Mouse (Mus musculus): ENCODE data around the gene Wdr5. TPM values are rescaled to one million over a fixed set of nuclear protein-coding genes. Genes with fewer than 3 reads are reported as not detected.
"Not testable (repeated sequence)": the region's sequence is repeated elsewhere in the genome, so short reads cannot be mapped to it uniquely, and the experiment has no call there.

Gene Wdr5
- polyA plus RNA-seq, 1 experiment from 2014 or later: 51.4 TPM

DNA sequence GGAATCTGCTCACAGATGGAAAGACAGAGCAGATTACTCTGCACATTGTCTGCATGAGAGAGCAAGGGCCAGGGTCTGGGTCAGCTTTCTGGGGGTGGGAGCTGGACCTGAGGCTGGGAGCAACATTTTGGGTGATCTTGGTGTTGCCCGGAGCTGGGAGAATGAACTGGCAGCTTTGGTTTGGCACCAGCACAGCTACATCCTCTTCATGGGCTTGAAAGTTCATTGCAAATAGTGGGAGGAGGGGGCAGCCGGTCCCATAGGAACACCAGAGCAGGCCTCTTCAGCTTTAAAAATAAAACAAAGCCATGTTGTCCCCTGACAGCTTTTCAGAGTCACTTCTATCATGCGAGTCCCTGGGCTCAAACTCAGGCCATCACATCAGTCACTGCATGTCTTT lies 26.3 kb downstream of the Wdr5 start:
- no peaks in the 10 kb centered on the region for H3K9me3 ChIP-seq (replicated peaks)
- 0 out of 2 replicates have a peak, but pooled peaks cover 14% of the 10 kb centered on the region for H3K36me3 ChIP-seq
- H3K9ac ChIP-seq: peak overlapping the region; percentile 55
- no peak for ATAC-seq (ENCODE audit: low FRiP score)
- H3K27me3 ChIP-seq: no peaks in the 10 kb centered on the region
- 87% methylated on average over 3 of the region's 3 CpGs for WGBS
- peaks cover 13% of the 10 kb centered on the region for H3K4me1 ChIP-seq
- peak overlapping the region; percentile 88 for H3K27ac ChIP-seq
- peak overlapping the region; percentile 45 for H3K4me3 ChIP-seq
- peak overlapping the region; percentile 75 for H3K4me2 ChIP-seq (replicated peaks)

DNA sequence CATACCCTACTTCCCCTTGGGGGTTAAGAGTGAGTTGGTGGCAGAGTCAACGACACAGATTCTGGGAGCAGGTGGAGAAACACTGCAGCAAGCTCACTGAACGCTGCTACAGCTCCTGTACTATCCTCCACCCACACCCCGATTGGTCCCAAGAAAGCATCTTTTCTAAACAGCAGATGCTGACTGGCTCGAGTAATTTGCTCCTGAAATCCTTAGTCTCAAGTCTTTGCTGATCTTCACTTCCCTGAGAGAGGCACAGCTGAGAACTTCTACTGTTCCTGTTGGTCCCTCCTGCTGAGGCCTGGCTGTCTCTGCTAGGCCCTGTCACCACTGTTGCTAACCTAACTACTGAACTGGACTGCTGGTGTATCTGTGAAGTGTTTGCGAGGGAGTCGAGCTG lies 29.7 kb downstream of the Wdr5 start:
- H3K4me2 ChIP-seq (replicated peaks): no peak overlapping the region
- H3K36me3 ChIP-seq: 0 out of 2 replicates have a peak, but pooled peaks cover 6% of the 10 kb centered on the region
- no peak overlapping the region for H3K27ac ChIP-seq
- H3K4me3 ChIP-seq: no peak overlapping the region
- 86% methylated on average over 6 of the region's 6 CpGs for WGBS
- no peak overlapping the region for H3K9ac ChIP-seq
- H3K9me3 ChIP-seq (replicated peaks): no peaks in the 10 kb centered on the region
- ATAC-seq (ENCODE audit: low FRiP score): no peak
- no peaks in the 10 kb centered on the region for H3K27me3 ChIP-seq
- H3K4me1 ChIP-seq: peaks cover 11% of the 10 kb centered on the region

DNA sequence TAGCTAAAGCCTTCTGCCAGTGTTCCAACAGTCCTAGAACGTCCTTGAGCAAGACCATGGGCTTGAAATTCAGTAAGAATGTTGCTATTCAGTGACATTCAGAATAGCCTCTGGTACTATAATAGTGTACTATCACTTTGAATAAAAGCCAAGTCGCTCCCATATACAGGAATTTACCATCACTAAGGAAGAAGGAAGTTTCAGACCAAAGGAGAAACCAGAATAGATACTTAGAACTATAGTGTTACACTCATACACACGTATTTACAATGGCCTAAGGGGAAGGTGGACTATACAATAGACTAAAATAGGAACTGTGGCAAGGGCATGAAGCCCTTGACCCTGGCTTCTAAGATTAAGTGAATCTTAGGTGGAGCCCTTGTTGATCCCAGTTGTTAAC lies 30.6 kb downstream of the Wdr5 start:
- H3K4me2 ChIP-seq (replicated peaks); H3K4me1 ChIP-seq; H3K4me3 ChIP-seq; H3K27ac ChIP-seq; H3K27me3 ChIP-seq; ATAC-seq (ENCODE audit: low FRiP score); H3K9ac ChIP-seq; H3K9me3 ChIP-seq (replicated peaks); H3K36me3 ChIP-seq: not testable (repeated sequence)
- 84% methylated on average over 3 of the region's 3 CpGs for WGBS

DNA sequence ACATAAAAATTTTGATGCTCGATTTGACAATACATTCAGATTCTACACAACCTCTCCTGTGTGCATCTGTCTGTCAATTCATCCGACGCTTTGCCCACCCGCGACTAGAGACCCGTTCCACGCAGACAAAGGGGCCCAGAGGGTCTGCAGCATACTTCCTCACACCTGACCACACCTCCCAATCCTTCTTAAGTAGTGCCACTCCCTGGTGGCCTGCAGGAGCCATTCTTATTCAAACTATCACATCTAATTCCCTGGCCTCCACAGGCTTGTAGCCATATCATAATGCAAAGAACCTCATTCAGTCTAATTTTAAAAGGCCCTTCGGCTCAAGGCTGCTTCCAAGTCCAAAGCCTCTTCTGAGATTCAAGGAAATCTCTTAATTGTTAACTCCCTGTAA lies 31.1 kb downstream of the Wdr5 start:
- H3K27ac ChIP-seq; H3K4me1 ChIP-seq; H3K27me3 ChIP-seq; H3K4me2 ChIP-seq (replicated peaks); H3K9ac ChIP-seq; ATAC-seq (ENCODE audit: low FRiP score); H3K36me3 ChIP-seq; H3K4me3 ChIP-seq; H3K9me3 ChIP-seq (replicated peaks): not testable (repeated sequence)
- 95% methylated on average over 8 of the region's 8 CpGs for WGBS

DNA sequence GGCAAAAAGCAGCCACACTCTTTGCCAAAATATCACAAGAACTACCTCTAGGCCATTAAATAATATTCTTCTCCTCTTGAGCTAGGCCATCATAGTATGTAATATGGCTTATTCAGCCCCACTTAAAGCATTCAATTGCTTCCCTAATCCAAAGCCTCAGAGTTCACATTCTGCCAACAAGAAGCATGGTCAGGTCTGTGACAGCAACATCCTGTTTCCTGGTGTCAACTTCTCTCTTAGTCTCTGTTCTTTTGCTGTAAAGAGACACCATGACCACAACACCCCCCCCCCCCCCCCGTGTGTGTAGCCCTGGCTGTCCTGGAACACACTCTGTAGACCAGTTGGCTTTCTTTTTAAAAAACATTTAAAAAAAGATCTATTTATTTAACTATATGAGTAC lies 32.4 kb downstream of the Wdr5 start:
- 71% methylated on average over 1 of the region's 1 CpGs for WGBS

DNA sequence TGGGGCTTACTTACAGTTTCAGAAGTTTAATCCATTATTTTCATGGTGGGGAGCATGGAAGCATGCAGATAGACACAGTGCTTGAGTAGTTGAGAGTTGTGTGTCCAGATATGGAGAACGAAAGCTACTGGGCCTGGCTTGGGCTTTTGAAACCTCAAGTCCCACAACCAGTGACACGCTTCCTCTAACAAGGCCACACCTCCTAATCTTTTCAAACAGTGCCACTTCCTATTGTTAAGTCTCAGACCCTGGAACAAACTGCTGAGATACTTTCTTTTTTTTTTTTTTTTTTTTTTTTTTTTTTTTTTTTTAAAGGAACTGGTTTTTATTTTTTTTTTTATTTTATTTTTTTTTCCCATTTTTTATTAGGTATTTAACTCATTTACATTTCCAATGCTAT lies 33.0 kb downstream of the Wdr5 start:
- no peak for ATAC-seq (ENCODE audit: low FRiP score)
- Histone ChIP-seq H3K4me3 (no peak overlapping the region), H3K27me3 (no peaks in the 10 kb centered on the region), H3K27ac (no peak overlapping the region), H3K36me3 (0 out of 2 replicates have a peak, but pooled peaks cover 6% of the 10 kb centered on the region), H3K9ac (no peak overlapping the region), H3K4me1 (no peaks in the 10 kb centered on the region), H3K9me3 (replicated peaks) (no peaks in the 10 kb centered on the region), H3K4me2 (replicated peaks) (no peak overlapping the region)
- 94% methylated on average over 2 of the region's 2 CpGs for WGBS

More for the DNA sequence above, 32.4 kb downstream of the Wdr5 start:
- Histone ChIP-seq H3K27me3 (no peaks in the 10 kb centered on the region), H3K9ac (no peak overlapping the region), H3K4me2 (replicated peaks) (no peak overlapping the region), H3K9me3 (replicated peaks) (no peaks in the 10 kb centered on the region), H3K4me3 (no peak overlapping the region), H3K27ac (no peak overlapping the region), H3K4me1 (no peaks in the 10 kb centered on the region), H3K36me3 (0 out of 2 replicates have a peak, but pooled peaks cover 6% of the 10 kb centered on the region)
- no peak for ATAC-seq (ENCODE audit: low FRiP score)

DNA sequence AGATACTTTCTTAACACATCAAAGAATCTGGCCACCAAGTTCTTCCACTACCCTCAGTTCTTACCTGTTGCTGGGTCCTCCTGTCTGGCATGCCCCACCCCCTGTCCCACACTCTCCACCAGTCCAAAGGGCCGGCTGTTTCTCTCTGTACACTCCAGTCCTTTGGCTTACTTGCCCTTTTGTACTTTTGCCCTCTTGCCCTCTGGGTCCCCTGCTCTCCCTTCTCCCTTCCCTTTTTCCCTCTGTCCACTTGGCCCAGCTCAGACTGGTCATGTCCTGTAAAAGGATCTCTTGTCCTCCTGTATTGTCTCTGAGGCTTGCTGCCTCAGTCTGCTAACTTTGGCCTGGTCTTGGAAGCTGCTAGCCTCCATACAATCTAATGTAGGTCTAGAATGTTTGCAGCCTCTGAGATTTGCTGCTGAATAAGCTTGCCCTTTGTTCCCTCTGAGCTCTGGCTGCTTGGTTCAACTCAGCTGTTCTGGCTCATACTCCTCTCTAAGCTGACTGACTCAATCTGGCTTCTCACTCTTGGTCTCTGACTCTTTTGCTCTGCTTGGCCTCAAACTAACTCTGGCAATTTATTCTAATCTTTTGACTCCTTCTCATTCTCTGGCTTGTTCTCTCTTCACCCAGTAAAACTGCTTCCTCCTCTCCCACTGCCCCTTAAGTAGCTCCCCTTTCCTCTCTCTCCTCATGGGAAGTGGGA lies 33.9 kb downstream of the Wdr5 start:
- no peaks in the 10 kb centered on the region for H3K27me3 ChIP-seq
- no peak overlapping the region for H3K9ac ChIP-seq
- WGBS: 82% methylated on average over 1 of the region's 1 CpGs
- no peak overlapping the region for H3K27ac ChIP-seq
- no peaks in the 10 kb centered on the region for H3K36me3 ChIP-seq
- H3K9me3 ChIP-seq (replicated peaks): no peaks in the 10 kb centered on the region
- H3K4me3 ChIP-seq: no peak overlapping the region
- ATAC-seq (ENCODE audit: low FRiP score): no peak
- no peak overlapping the region for H3K4me2 ChIP-seq (replicated peaks)
- H3K4me1 ChIP-seq: 0 out of 2 replicates have a peak, but pooled peaks cover 2% of the 10 kb centered on the region

DNA sequence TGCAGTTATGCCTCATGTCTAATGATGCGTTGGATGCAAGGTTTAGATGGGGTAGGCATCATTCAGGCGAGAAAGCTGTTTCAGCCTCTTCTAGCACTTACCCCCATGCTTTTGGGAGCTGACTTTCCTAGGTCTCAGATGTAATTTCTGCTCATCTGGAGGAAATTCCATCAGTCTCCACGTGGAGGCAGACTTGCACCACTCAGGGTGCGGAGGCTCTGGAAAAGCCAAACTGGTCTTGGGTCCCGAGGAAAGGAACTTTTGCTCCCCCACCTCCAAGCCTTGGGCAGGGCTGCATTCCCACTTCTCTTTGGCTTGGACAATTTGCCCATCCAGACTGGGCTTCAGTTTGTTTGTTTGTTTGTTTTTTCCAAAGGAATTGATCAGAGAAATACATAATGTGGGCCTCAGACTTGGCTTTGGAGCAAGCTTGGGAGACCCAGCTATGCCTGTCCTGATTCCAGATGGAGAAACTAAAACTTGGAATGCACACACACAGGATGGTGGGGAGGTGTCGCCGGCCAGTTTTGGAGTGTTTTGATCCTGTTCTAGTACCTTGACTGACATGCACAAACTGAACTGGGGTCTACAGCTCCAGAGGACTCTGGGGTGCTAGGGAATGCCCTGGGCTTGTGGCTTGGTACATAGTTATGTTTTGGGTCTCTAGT lies 37.8 kb downstream of the Wdr5 start:
- WGBS: 23% methylated on average over 7 of the region's 7 CpGs
- ATAC-seq (ENCODE audit: low FRiP score): no peak
- Histone ChIP-seq H3K27me3 (peaks cover 5% of the 10 kb centered on the region; the same call in 1 of the 2 replicates), H3K9ac (no peak overlapping the region), H3K9me3 (replicated peaks) (no peaks in the 10 kb centered on the region), H3K4me1 (0 out of 2 replicates have a peak, but pooled peaks cover 2% of the 10 kb centered on the region), H3K4me3 (no peak overlapping the region), H3K27ac (no peak overlapping the region), H3K4me2 (replicated peaks) (no peak overlapping the region), H3K36me3 (no peaks in the 10 kb centered on the region)

DNA sequence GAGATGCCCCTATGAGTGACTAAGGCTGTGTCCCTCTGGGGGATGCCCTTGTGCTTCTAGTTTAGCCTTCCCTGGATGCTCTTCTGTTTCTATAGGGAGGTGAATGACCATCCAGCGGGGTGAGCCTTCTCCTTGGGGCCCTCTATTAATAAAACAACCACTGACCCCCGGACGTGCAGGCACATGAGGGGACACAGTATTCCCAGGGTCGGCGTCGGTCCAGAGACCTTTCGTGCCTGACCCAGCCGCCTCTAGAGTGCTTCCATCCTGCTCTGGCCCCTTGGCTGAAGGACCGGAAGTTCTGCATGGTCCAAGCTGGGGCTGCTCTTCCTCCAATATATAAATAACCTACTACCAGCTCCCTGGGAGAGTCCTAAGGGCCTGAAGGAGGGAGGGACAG lies 39.4 kb downstream of the Wdr5 start:
- 0 out of 2 replicates have a peak, but pooled peaks cover 2% of the 10 kb centered on the region for H3K4me1 ChIP-seq
- no peak overlapping the region for H3K4me3 ChIP-seq
- no peaks in the 10 kb centered on the region for H3K36me3 ChIP-seq
- no peaks in the 10 kb centered on the region for H3K9me3 ChIP-seq (replicated peaks)
- WGBS: 81% methylated on average over 9 of the region's 9 CpGs
- peaks cover 5% of the 10 kb centered on the region; the same call in 1 of the 2 replicates for H3K27me3 ChIP-seq
- no peak for ATAC-seq (ENCODE audit: low FRiP score)
- H3K4me2 ChIP-seq (replicated peaks): no peak overlapping the region
- no peak overlapping the region for H3K27ac ChIP-seq
- no peak overlapping the region for H3K9ac ChIP-seq

DNA sequence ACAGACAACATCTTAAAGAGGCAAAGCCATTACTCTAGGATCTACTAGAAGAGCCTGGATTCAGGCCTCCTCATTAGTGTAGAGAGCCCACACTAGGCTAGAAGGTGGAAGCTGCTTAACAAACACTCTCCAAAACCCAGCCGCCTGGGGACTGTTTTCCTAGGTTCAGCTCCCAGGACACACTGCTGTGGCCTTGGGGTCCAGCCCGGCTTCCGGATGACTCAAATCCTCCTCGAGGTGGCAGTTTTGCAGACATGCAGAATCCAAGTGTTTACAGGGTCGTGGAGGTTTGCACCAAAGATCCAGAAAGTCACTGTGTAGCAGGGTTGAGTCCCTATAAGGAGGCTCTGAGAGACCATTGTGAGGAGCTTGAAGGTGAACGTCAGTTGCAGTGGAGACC lies 42.0 kb downstream of the Wdr5 start:
- Histone ChIP-seq H3K4me3 (no peak overlapping the region), H3K4me2 (replicated peaks) (no peak overlapping the region), H3K9ac (no peak overlapping the region), H3K4me1 (0 out of 2 replicates have a peak, but pooled peaks cover 2% of the 10 kb centered on the region), H3K27me3 (peaks cover 5% of the 10 kb centered on the region; the same call in 1 of the 2 replicates), H3K9me3 (replicated peaks) (no peaks in the 10 kb centered on the region), H3K36me3 (no peaks in the 10 kb centered on the region), H3K27ac (no peak overlapping the region)
- ATAC-seq (ENCODE audit: low FRiP score): no peak
- WGBS: 88% methylated on average over 6 of the region's 6 CpGs

DNA sequence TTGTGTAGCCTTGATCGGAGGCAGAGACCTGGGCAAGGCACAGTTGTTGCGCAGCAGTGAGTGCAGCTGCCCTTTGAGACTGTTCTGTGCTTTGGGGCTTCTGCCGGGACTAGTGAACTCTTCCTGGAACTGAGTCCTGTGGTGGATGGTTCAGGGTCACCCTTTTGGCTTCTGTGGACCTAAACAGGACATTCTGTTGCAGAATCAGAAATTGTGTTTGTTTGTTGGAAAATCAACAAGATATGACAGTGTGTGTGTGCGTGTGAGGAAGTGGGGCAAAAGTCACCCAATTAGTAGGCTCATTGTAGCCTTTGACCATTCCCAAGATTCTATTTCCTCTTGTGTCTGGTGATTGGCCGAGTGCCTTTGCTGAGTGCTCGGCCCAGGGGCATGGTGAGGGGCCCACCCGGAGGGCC lies 45.8 kb downstream of the Wdr5 start:
- Histone ChIP-seq H3K4me2 (replicated peaks) (no peak overlapping the region), H3K4me3 (no peak overlapping the region), H3K4me1 (peaks cover 11% of the 10 kb centered on the region), H3K9me3 (replicated peaks) (no peaks in the 10 kb centered on the region), H3K27ac (no peak overlapping the region), H3K9ac (no peak overlapping the region), H3K36me3 (no peaks in the 10 kb centered on the region), H3K27me3 (peaks cover 13% of the 10 kb centered on the region; the same call in 1 of the 2 replicates)
- WGBS: 82% methylated on average over 7 of the region's 7 CpGs
- no peak for ATAC-seq (ENCODE audit: low FRiP score)

DNA sequence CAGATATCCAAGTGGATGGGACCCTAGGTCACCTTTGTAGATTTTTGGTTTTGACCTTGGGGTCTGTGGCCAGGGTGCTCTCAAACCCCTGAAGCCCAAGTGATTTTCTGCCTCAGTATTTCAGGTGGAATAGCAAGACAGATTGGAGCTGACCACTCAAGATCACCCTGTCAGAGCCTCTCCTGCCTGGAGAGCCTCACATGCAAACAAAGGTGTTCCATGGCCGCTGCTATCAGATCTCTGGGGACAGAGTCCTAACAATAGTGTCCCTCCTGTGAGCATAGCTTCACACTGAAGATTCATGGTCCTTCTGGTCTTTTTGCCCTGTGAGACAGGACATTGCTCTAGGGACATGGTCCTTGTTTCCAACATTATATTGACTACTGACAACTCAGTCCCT lies 46.2 kb downstream of the Wdr5 start:
- peaks cover 12% of the 10 kb centered on the region for H3K4me1 ChIP-seq
- H3K9me3 ChIP-seq (replicated peaks): no peaks in the 10 kb centered on the region
- H3K27ac ChIP-seq: no peak overlapping the region
- no peak overlapping the region for H3K4me2 ChIP-seq (replicated peaks)
- WGBS: 78% methylated on average over 1 of the region's 1 CpGs
- peaks cover 17% of the 10 kb centered on the region; the same call in 1 of the 2 replicates for H3K27me3 ChIP-seq
- H3K36me3 ChIP-seq: no peaks in the 10 kb centered on the region
- H3K9ac ChIP-seq: no peak overlapping the region
- H3K4me3 ChIP-seq: no peak overlapping the region
- no peak for ATAC-seq (ENCODE audit: low FRiP score)
